Mouse (Mus musculus): ENCODE measurements around the gene Setx. TPM values are rescaled to one million over a fixed set of nuclear protein-coding genes. Genes with fewer than 3 reads are reported as not detected.
A peak's percentile ranks its signal among the peaks of the same experiment; 100 is the strongest.

Gene Setx
- polyA plus RNA-seq, 1 experiment from 2014 or later = 22.3 TPM

DNA sequence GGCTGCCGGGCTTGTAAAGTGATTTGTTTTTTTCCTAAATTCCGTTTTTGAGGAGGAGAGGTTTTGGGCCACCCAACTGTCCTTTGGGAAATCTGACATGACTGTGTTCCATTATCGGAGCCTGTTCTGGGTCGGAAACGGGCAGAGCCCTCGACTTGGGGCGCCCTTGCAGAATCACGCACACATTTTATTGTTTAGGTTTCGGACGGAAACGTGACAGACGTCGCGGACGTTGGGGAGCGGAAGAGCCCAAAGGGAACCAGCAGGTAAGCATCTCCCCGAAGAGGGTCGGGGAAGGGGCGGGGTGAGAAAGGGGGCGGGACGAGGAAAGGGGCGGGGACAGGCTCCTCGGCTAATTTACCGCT is 572 bp downstream of the Setx start:
- H3K36me3 ChIP-seq (ENCODE audit: control insufficient read depth, insufficient read depth, low read length) = peaks cover 22% of the 10 kb centered on the region
- under 1% methylated on average over 22 of the region's 24 CpGs for WGBS
- no peak for DNase-seq

DNA sequence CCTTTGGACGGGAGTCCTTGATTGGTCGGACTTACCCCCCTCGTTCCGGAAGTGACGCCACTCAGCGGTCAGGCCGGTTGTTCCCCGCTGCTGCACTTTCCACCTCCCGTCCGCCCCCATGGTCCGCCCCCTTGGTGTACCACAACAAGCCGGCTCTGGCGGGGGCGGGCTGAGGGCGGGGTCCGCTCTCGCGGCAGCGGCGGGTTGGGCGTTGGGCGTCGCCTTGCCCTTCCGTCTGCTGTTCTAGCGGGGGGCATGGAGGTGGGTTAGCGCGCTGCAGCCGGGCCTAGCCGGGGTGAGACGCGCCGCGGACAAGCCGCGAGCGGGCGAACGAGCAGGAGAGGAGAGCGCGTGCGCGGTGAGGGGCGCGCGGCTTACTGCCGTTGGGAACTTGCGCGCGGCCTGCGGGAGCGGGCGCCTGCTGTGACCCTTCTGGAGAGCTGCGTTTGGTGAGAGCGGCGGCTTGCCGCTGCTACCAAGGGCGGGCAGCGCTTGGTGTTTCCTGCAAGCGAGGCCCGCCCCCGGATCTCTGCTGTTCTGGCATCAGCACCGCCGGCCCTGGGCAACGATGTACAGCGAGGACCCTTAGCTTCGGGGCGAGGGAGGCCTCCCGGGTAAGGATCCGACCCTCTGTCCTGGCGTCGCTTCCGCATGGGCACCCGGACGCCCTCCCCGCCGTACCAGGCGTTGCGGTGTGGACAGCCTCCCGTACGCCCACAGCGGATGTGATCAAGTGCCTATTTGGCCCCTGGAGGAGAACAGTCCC is 1.1 kb downstream of the Setx start:
- H3K27me3 ChIP-seq (ENCODE audit: control insufficient read depth, insufficient read depth, low read length) = no peaks in the 10 kb centered on the region
- peak; percentile 99 for ATAC-seq (ENCODE audit: low FRiP score, low TSS enrichment)
- H3K4me3 ChIP-seq (replicated peaks; ENCODE audit: low read depth, low read length) = peak overlapping the region; percentile 84
- peak; percentile 98 for DNase-seq
- peaks cover 27% of the 10 kb centered on the region for H3K36me3 ChIP-seq (ENCODE audit: control insufficient read depth, insufficient read depth, low read length)
- peak overlapping the region; percentile 83 for H3K4me2 ChIP-seq (ENCODE audit: low read length)
- peaks cover 12% of the 10 kb centered on the region for H3K4me1 ChIP-seq (ENCODE audit: control insufficient read depth, insufficient read depth, low read length)
- peak overlapping the region; percentile 93 for H3K27ac ChIP-seq (replicated peaks; ENCODE audit: low read depth, low read length)
- H3K9me3 ChIP-seq (ENCODE audit: control insufficient read depth, low read length) = no peaks in the 10 kb centered on the region
- H3K9ac ChIP-seq (replicated peaks; ENCODE audit: low read length) = peak overlapping the region; percentile 84
- WGBS = under 1% methylated on average over 81 of the region's 81 CpGs

More for the DNA sequence above, 572 bp downstream of the Setx start:
- H3K9me3 ChIP-seq (ENCODE audit: control insufficient read depth, low read length) = no peaks in the 10 kb centered on the region
- peak overlapping the region; percentile 83 for H3K4me2 ChIP-seq (ENCODE audit: low read length)
- peak overlapping the region; percentile 84 for H3K4me3 ChIP-seq (replicated peaks; ENCODE audit: low read depth, low read length)
- peak overlapping the region; percentile 84; the same call in 1 of the 2 replicates for H3K9ac ChIP-seq (replicated peaks; ENCODE audit: low read length)
- peaks cover 12% of the 10 kb centered on the region for H3K4me1 ChIP-seq (ENCODE audit: control insufficient read depth, insufficient read depth, low read length)
- no peak for ATAC-seq (ENCODE audit: low FRiP score, low TSS enrichment)
- no peaks in the 10 kb centered on the region for H3K27me3 ChIP-seq (ENCODE audit: control insufficient read depth, insufficient read depth, low read length)
- peak overlapping the region; percentile 93 for H3K27ac ChIP-seq (replicated peaks; ENCODE audit: low read depth, low read length)

DNA sequence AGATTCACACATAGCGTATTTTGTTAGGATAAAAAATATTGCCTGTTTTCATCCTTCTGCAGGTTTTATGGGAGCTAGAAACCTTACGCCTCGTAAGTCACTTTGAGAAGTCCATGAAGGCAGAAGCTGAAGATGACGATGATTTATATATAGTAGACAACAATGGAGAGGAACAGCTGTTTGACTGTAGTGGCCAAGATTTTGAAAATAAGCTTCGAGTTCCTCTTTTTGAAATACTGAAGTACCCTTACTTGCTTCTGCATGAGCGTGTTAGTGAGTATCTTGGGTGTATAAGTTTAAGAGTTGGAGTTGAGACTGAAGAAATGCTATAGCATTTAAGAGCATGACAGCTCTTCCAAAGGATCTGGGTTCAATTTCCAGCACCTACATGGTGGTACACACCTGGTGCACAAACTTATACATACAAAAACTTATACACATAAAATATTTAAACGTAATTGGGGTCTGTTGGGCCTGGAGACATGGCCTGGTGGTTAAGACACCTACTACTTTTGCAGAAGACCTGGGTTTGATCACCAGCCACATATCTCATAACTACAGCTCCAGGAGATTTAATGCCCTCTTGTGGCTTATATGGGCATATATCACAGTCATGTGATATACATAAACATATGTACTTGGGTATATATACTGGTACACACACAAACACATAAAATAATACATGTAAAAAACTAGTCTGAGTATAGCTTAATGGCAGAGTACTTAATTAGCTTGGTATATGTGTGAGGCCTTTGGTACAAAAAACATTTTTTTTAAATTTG is 6.3 kb downstream of the Setx start:
- no peak overlapping the region for H3K4me2 ChIP-seq (ENCODE audit: low read length)
- no peaks in the 10 kb centered on the region for H3K9me3 ChIP-seq (ENCODE audit: control insufficient read depth, low read length)
- no peak overlapping the region for H3K4me3 ChIP-seq (replicated peaks; ENCODE audit: low read depth, low read length)
- ATAC-seq (ENCODE audit: low FRiP score, low TSS enrichment) (no peak), DNase-seq (no peak)
- H3K36me3 ChIP-seq (ENCODE audit: control insufficient read depth, insufficient read depth, low read length) = peaks cover 70% of the 10 kb centered on the region
- WGBS = 97% methylated on average over 7 of the region's 7 CpGs
- H3K27ac ChIP-seq (replicated peaks; ENCODE audit: low read depth, low read length) = no peak overlapping the region
- peaks cover 12% of the 10 kb centered on the region for H3K4me1 ChIP-seq (ENCODE audit: control insufficient read depth, insufficient read depth, low read length)
- no peaks in the 10 kb centered on the region for H3K27me3 ChIP-seq (ENCODE audit: control insufficient read depth, insufficient read depth, low read length)
- no peak overlapping the region for H3K9ac ChIP-seq (replicated peaks; ENCODE audit: low read length)

DNA sequence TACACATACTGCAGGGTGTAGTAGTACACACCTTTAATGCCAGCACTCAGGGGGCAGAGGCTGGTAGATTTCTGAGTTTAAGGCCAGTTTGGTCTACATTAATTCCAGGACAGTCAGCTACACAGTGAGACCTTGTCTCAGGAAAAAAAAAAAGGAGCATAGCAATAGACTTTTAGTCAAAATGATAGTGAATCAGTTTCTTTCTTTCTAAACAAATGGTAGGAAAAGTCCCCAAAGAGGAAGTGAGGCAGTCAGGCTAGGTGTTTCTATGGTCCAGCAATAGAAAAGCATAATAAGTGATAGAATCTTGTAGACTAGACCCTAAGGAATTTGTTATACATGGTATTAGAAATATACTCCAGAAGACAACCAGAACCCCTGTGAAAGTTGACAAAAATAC is 11.2 kb downstream of the Setx start:
- no peak overlapping the region for H3K9ac ChIP-seq (replicated peaks; ENCODE audit: low read length)
- no peaks in the 10 kb centered on the region for H3K27me3 ChIP-seq (ENCODE audit: control insufficient read depth, insufficient read depth, low read length)
- no peak for ATAC-seq (ENCODE audit: low FRiP score, low TSS enrichment)
- no peaks in the 10 kb centered on the region for H3K4me1 ChIP-seq (ENCODE audit: control insufficient read depth, insufficient read depth, low read length)
- no peak overlapping the region for H3K27ac ChIP-seq (replicated peaks; ENCODE audit: low read depth, low read length)
- H3K36me3 ChIP-seq (ENCODE audit: control insufficient read depth, insufficient read depth, low read length) = peaks cover 79% of the 10 kb centered on the region
- H3K9me3 ChIP-seq (ENCODE audit: control insufficient read depth, low read length) = no peaks in the 10 kb centered on the region
- no peak for DNase-seq
- no peak overlapping the region for H3K4me2 ChIP-seq (ENCODE audit: low read length)
- no peak overlapping the region for H3K4me3 ChIP-seq (replicated peaks; ENCODE audit: low read depth, low read length)

DNA sequence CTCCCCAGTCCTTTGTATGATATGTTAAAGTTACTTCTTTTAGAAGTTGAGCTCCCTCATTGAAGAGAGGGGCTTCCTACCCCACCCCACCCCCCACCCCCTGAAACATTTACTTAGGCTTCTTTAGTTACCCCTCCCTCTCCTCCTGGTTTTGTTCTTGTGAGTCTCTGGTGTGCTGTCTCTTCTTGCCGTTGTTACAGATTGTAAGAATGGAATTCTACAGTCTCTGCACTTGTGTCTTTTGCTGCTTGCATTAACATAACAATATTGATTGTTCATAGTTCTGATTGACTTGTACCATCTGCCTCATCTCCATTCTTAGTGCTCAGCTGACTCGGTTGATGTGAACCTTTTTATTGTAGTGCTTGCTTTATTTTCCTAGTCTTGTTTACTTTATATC is 28.0 kb downstream of the Setx start:
- no peak for DNase-seq
- H3K27me3 ChIP-seq (ENCODE audit: control insufficient read depth, insufficient read depth, low read length) = no peaks in the 10 kb centered on the region
- H3K27ac ChIP-seq (replicated peaks; ENCODE audit: low read depth, low read length) = no peak overlapping the region
- no peak overlapping the region for H3K4me3 ChIP-seq (replicated peaks; ENCODE audit: low read depth, low read length)
- no peaks in the 10 kb centered on the region for H3K4me1 ChIP-seq (ENCODE audit: control insufficient read depth, insufficient read depth, low read length)
- H3K36me3 ChIP-seq (ENCODE audit: control insufficient read depth, insufficient read depth, low read length) = peaks cover 96% of the 10 kb centered on the region
- WGBS = 39% methylated on average over 2 of the region's 2 CpGs
- H3K9me3 ChIP-seq (ENCODE audit: control insufficient read depth, low read length) = no peaks in the 10 kb centered on the region
- H3K4me2 ChIP-seq (ENCODE audit: low read length) = no peak overlapping the region
- no peak for ATAC-seq (ENCODE audit: low FRiP score, low TSS enrichment)
- no peak overlapping the region for H3K9ac ChIP-seq (replicated peaks; ENCODE audit: low read length)

DNA sequence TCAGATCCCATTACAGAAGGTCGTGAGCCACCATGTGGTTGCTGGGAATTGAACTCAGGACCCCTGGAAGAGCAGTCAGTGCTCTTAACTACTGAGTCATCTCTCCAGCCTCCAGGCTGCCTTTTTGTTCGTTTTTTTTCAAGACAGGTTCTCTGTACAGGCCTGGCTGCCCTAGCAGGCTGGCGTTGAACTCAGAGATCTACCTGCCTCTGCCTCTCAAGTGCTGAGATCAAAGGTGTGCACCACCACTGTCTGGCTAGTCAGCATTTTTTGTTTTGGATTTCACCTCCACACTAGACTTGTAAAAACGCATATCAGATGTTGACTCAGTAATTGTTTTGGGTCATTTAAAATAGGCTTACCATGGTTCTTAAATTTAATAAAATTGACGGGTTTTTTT is 44.1 kb downstream of the Setx start:
- no peak overlapping the region for H3K27ac ChIP-seq (replicated peaks; ENCODE audit: low read depth, low read length)
- WGBS = 95% methylated on average over 5 of the region's 5 CpGs
- no peak overlapping the region for H3K9ac ChIP-seq (replicated peaks; ENCODE audit: low read length)
- H3K9me3 ChIP-seq (ENCODE audit: control insufficient read depth, low read length) = no peaks in the 10 kb centered on the region
- peaks cover 86% of the 10 kb centered on the region for H3K36me3 ChIP-seq (ENCODE audit: control insufficient read depth, insufficient read depth, low read length)
- H3K27me3 ChIP-seq (ENCODE audit: control insufficient read depth, insufficient read depth, low read length) = no peaks in the 10 kb centered on the region
- no peaks in the 10 kb centered on the region for H3K4me1 ChIP-seq (ENCODE audit: control insufficient read depth, insufficient read depth, low read length)
- H3K4me2 ChIP-seq (ENCODE audit: low read length) = no peak overlapping the region
- ATAC-seq (ENCODE audit: low FRiP score, low TSS enrichment) (no peak), DNase-seq (no peak)
- H3K4me3 ChIP-seq (replicated peaks; ENCODE audit: low read depth, low read length) = no peak overlapping the region

DNA sequence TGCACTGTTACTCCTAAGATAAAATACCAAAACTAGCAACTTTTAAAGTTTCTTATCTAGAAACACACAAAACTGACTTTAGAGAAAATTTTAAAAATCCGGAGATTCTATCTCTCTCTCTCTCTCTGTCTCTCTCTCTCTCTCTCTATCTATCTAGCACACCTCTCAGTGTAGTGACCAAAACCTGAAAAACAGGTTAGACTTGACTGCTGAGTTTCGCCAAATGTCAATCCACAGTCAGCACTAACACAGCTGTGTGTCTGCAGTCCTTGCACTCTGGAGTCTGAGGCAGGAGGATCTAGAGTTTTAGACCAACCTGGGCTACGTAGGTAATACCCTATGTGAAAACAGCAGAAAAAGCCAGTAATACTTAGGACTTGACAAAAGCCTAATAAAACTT is 50.9 kb downstream of the Setx start:
- Histone ChIP-seq H3K36me3 (ENCODE audit: control insufficient read depth, insufficient read depth, low read length) (peaks cover 91% of the 10 kb centered on the region), H3K4me3 (replicated peaks; ENCODE audit: low read depth, low read length) (no peak overlapping the region), H3K4me2 (ENCODE audit: low read length) (no peak overlapping the region), H3K9ac (replicated peaks; ENCODE audit: low read length) (no peak overlapping the region), H3K27me3 (ENCODE audit: control insufficient read depth, insufficient read depth, low read length) (no peaks in the 10 kb centered on the region), H3K4me1 (ENCODE audit: control insufficient read depth, insufficient read depth, low read length) (no peaks in the 10 kb centered on the region), H3K9me3 (ENCODE audit: control insufficient read depth, low read length) (no peaks in the 10 kb centered on the region), H3K27ac (replicated peaks; ENCODE audit: low read depth, low read length) (no peak overlapping the region)
- ATAC-seq (ENCODE audit: low FRiP score, low TSS enrichment) (no peak), DNase-seq (no peak)
- WGBS = 94% methylated on average over 3 of the region's 3 CpGs

DNA sequence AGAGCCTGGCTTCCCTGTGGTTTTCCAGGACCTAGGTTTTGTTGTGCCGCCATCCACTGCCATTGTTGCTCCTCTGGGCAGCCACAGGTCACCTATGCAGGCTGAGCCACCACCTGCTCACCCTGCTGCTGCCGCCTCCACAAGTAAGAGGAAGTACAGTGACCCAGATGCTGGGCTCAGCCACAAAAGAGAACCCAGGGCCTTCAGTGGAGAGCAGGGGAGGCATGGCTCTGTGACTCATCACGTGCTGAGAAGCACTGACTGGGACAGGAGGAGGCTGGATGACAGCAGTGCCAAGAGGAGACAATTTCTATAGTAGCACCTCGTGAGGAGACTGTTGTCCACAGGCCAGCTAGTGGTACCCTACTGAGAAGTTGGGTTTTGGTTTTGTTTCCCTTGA is 55.8 kb downstream of the Setx start:
- 97% methylated on average over 4 of the region's 4 CpGs for WGBS
- ATAC-seq (ENCODE audit: low FRiP score, low TSS enrichment) (no peak), DNase-seq (no peak)
- H3K4me1 ChIP-seq (ENCODE audit: control insufficient read depth, insufficient read depth, low read length) = no peaks in the 10 kb centered on the region
- no peak overlapping the region for H3K4me2 ChIP-seq (ENCODE audit: low read length)
- no peak overlapping the region for H3K27ac ChIP-seq (replicated peaks; ENCODE audit: low read depth, low read length)
- H3K9ac ChIP-seq (replicated peaks; ENCODE audit: low read length) = no peak overlapping the region
- H3K9me3 ChIP-seq (ENCODE audit: control insufficient read depth, low read length) = no peaks in the 10 kb centered on the region
- no peaks in the 10 kb centered on the region for H3K27me3 ChIP-seq (ENCODE audit: control insufficient read depth, insufficient read depth, low read length)
- H3K4me3 ChIP-seq (replicated peaks; ENCODE audit: low read depth, low read length) = no peak overlapping the region
- H3K36me3 ChIP-seq (ENCODE audit: control insufficient read depth, insufficient read depth, low read length) = peaks cover 72% of the 10 kb centered on the region

DNA sequence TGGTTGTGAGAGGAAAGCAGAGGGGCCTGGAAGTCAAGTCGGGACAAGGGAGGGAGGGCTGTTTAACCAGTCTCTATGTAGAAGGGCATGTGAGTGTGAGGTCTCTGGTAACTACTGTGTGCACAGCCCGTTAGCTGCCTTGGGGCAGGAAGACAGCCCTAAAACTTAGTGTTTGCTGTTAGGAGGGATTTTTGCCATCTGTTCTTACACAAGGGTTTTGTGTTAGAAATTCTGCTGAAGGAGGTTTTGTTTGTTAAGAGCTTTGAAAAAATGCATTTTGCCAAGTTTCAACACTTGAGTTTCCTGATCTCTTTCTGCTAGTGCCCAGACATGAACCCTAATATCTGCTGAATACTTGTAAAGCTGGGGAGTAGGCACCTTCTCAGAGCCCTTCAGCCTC is 57.1 kb downstream of the Setx start:
- WGBS = 89% methylated on average over 2 of the region's 2 CpGs
- no peak overlapping the region for H3K4me2 ChIP-seq (ENCODE audit: low read length)
- no peaks in the 10 kb centered on the region for H3K9me3 ChIP-seq (ENCODE audit: control insufficient read depth, low read length)
- DNase-seq (no peak), ATAC-seq (ENCODE audit: low FRiP score, low TSS enrichment) (no peak)
- H3K9ac ChIP-seq (replicated peaks; ENCODE audit: low read length) = no peak overlapping the region
- H3K36me3 ChIP-seq (ENCODE audit: control insufficient read depth, insufficient read depth, low read length) = peaks cover 61% of the 10 kb centered on the region
- no peaks in the 10 kb centered on the region for H3K4me1 ChIP-seq (ENCODE audit: control insufficient read depth, insufficient read depth, low read length)
- no peak overlapping the region for H3K4me3 ChIP-seq (replicated peaks; ENCODE audit: low read depth, low read length)
- no peak overlapping the region for H3K27ac ChIP-seq (replicated peaks; ENCODE audit: low read depth, low read length)
- no peaks in the 10 kb centered on the region for H3K27me3 ChIP-seq (ENCODE audit: control insufficient read depth, insufficient read depth, low read length)
